Mouse (Mus musculus) cerebellum, adult 2 months (tissue): Measurements from ENCODE around the gene Gm21981.

ENCODE experiments used
- CTCF ChIP-seq: fragments of 200-500 bp; IDR thresholded peaks from 2 replicates; pipeline ENCODE4 v1.5.1; 2011; ENCODE audit warnings: low read depth, mild to moderate bottlenecking, control low read depth, low read length, moderate library complexity, borderline replicate concordance; ENCODE audit not compliant: insufficient read depth
- POLR2A ChIP-seq: fragments of 200-500 bp; IDR thresholded peaks from 2 replicates; pipeline ENCODE4 v1.6.1; 2011; ENCODE audit warnings: low read length, control low read depth, borderline replicate concordance; ENCODE audit not compliant: insufficient read depth

GRCm38 (mm10) chr17:47648966-47649365, 45.3 kb downstream of the Gm21981 start:
- no peak for TF ChIP-seq CTCF
- no peak for TF ChIP-seq POLR2A
